Mouse (Mus musculus) small intestine, adult 2 months (tissue): ENCODE measurements around the gene Ankdd1b.

Experiments used
- CTCF ChIP-seq: fragments of 200-500 bp; IDR thresholded peaks from 2 replicates; pipeline ENCODE4 v1.5.1; 2012; ENCODE audit warnings: low read depth, mild to moderate bottlenecking, control low read depth, inconsistent platforms, low read length, moderate library complexity, mixed read lengths; ENCODE audit not compliant: insufficient replicate concordance, insufficient read length; ENCODE audit errors: extremely low read depth
- POLR2A ChIP-seq: fragments of 200-500 bp; IDR thresholded peaks from 2 replicates; pipeline ENCODE4 v1.6.1; 2012; ENCODE audit warnings: low read depth, mild to moderate bottlenecking, control low read depth, inconsistent platforms, low read length, moderate library complexity

- TF ChIP-seq POLR2A (no peak), CTCF (no peak)
Observed at GRCm38 (mm10) chr13:96432376-96432811, 38.6 kb downstream of the Ankdd1b start.
